Mouse (Mus musculus): ENCODE results near the gene Gm42372. TPM values are rescaled to one million over a fixed set of nuclear protein-coding genes. Genes with fewer than 3 reads are reported as not detected.

The Gm42372 gene
- polyA plus RNA-seq, 1 experiment from 2014 or later: not detected

- DNase-seq (no peak), ATAC-seq (no peak; the same call in 1 of the 2 replicates)
- no peak overlapping the region for H3K9ac ChIP-seq (replicated peaks)
- no peaks in the 10 kb centered on the region for H3K9me3 ChIP-seq (ENCODE audit: low read length)
- WGBS (ENCODE audit: insufficient replicate concordance): 52% methylated on average over 18 of the region's 18 CpGs
- TF ChIP-seq CTCF (IDR thresholded peaks at IDR 0.05; ENCODE audit: low read depth): no peak
- no peak for TF ChIP-seq EP300 (IDR thresholded peaks at IDR 0.05; ENCODE audit: low read depth)
- H3K36me3 ChIP-seq (replicated peaks; ENCODE audit: insufficient read depth, low read length): no peaks in the 10 kb centered on the region
- no peaks in the 10 kb centered on the region for H3K27me3 ChIP-seq (ENCODE audit: insufficient read depth, low read length)
- no peak overlapping the region for H3K4me3 ChIP-seq (ENCODE audit: low read depth, low read length)
- peaks cover 28% of the 10 kb centered on the region for H3K4me1 ChIP-seq (ENCODE audit: insufficient read depth)
- H3K27ac ChIP-seq (ENCODE audit: low read depth): peak overlapping the region; percentile 13; the same call in 1 of the 2 replicates
- H3K4me2 ChIP-seq (ENCODE audit: low read depth, low read length): no peak overlapping the region
Measured at GRCm38 (mm10) chr7:16991681-16992450, 9.0 kb downstream of the Gm42372 start.

DNA sequence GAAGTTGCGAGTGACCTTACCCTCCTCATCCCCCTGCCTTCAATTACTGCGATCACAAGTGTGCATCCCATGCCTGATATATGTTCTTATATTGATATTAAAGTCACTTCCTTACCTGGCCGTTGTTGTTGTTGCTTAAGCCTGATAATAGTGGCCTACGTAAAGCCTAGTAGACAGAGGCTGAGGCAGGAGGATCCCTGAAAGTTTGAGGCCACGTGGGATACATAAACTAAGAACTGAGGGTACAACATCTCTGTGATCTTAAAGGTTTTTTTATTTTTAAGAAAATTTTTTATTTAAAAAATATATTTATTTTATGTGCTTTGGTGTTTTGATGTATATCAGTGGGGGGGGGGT, 9.5 kb downstream of the Gm42372 start, which contains the start of gene Ccdc8:
Ccdc8 (plus strand) TSS at position 258 of the 357 bp plus-strand sequence.
- ATAC-seq: no peak

DNA sequence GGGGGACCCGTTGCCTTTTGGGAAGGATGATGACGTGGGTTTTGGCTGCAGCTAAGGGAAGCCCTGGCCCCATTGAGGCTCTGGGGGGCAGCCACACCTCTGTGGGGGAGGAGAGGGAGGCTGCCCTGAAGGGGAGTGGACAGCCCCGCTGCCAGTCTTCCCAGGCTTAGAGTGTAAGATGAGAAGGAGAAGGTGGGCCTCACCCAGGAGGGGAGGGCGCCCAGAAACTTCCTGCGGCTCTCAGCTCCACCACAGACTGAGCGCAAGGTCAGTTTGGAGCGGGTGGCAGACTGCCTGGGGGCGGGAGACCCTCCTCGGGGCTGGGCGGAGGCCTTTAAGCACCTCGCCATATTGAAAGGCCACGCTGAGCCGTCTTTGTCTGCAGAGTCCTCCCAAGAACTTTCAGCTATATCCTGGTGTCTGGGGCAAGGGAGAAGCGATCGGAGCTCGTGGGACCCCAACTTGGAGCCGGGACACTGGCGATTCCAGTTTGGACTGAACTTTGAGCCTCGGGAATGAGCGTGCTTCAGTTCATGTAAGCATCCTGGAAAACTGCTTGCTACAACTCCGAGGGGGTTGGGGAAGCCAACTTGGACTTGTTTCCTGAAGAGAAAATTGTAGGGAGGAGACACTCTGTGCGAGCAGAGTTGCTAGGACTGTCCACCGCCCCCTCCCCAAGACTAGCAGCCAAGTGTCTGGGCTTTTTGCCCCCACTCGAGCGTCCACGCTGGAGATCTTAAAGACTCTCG, 10.9 kb downstream of the Gm42372 start:
- WGBS (ENCODE audit: insufficient replicate concordance): 1% methylated on average over 27 of the region's 27 CpGs
- peaks cover 28% of the 10 kb centered on the region for H3K4me1 ChIP-seq (ENCODE audit: insufficient read depth)
- ATAC-seq (peak; percentile 72), DNase-seq (peak; percentile 58)
- TF ChIP-seq CTCF (IDR thresholded peaks at IDR 0.05; ENCODE audit: low read depth): no peak
- H3K27me3 ChIP-seq (ENCODE audit: insufficient read depth, low read length): no peaks in the 10 kb centered on the region
- peak overlapping the region; percentile 65 for H3K9ac ChIP-seq (replicated peaks)
- H3K36me3 ChIP-seq (replicated peaks; ENCODE audit: insufficient read depth, low read length): no peaks in the 10 kb centered on the region
- peak overlapping the region; percentile 52 for H3K4me3 ChIP-seq (ENCODE audit: low read depth, low read length)
- peak overlapping the region; percentile 79 for H3K4me2 ChIP-seq (ENCODE audit: low read depth, low read length)
- peak overlapping the region; percentile 62 for H3K27ac ChIP-seq (ENCODE audit: low read depth)
- H3K9me3 ChIP-seq (ENCODE audit: low read length): no peaks in the 10 kb centered on the region

More for the DNA sequence above, 9.5 kb downstream of the Gm42372 start, which contains the start of gene Ccdc8:
- H3K9me3 ChIP-seq (ENCODE audit: low read length): no peaks in the 10 kb centered on the region
- no peaks in the 10 kb centered on the region for H3K36me3 ChIP-seq (replicated peaks; ENCODE audit: insufficient read depth, low read length)
- WGBS (ENCODE audit: insufficient replicate concordance): 85% methylated on average over 5 of the region's 5 CpGs
- peak within 1 kb of the TSS; percentile 65; the same call in 1 of the 2 replicates for H3K9ac ChIP-seq (replicated peaks)
- H3K4me3 ChIP-seq (ENCODE audit: low read depth, low read length): peak within 1 kb of the TSS; percentile 52
- DNase-seq: no peak
- H3K4me1 ChIP-seq (ENCODE audit: insufficient read depth): peaks cover 28% of the 10 kb centered on the region
- no peaks in the 10 kb centered on the region for H3K27me3 ChIP-seq (ENCODE audit: insufficient read depth, low read length)
- TF ChIP-seq EP300 (IDR thresholded peaks at IDR 0.05; ENCODE audit: low read depth) (no peak), CTCF (IDR thresholded peaks at IDR 0.05; ENCODE audit: low read depth) (no peak)
- peak within 1 kb of the TSS; percentile 79 for H3K4me2 ChIP-seq (ENCODE audit: low read depth, low read length)
- H3K27ac ChIP-seq (ENCODE audit: low read depth): peak within 1 kb of the TSS; percentile 62

- no peaks in the 10 kb centered on the region for H3K9me3 ChIP-seq (ENCODE audit: low read length)
- H3K9ac ChIP-seq (replicated peaks): peak overlapping the region; percentile 65
- H3K27ac ChIP-seq (ENCODE audit: low read depth): peak overlapping the region; percentile 62
- H3K4me2 ChIP-seq (ENCODE audit: low read depth, low read length): peak overlapping the region; percentile 79
- no peak for DNase-seq
- H3K36me3 ChIP-seq (replicated peaks; ENCODE audit: insufficient read depth, low read length): no peaks in the 10 kb centered on the region
- ATAC-seq: no peak
- peaks cover 32% of the 10 kb centered on the region for H3K4me1 ChIP-seq (ENCODE audit: insufficient read depth)
- WGBS (ENCODE audit: insufficient replicate concordance): 8% methylated on average over 20 of the region's 20 CpGs
- H3K4me3 ChIP-seq (ENCODE audit: low read depth, low read length): peak overlapping the region; percentile 52
- no peaks in the 10 kb centered on the region for H3K27me3 ChIP-seq (ENCODE audit: insufficient read depth, low read length)
- TF ChIP-seq EP300 (IDR thresholded peaks at IDR 0.05; ENCODE audit: low read depth): no peak
- TF ChIP-seq CTCF (IDR thresholded peaks at IDR 0.05; ENCODE audit: low read depth): no peak
Measured at GRCm38 (mm10) chr7:16994400-16994799, 11.5 kb downstream of the Gm42372 start.

- no peak for DNase-seq
- TF ChIP-seq CTCF (IDR thresholded peaks at IDR 0.05; ENCODE audit: low read depth) (no peak), EP300 (IDR thresholded peaks at IDR 0.05; ENCODE audit: low read depth) (no peak)
- H3K4me1 ChIP-seq (ENCODE audit: insufficient read depth): peaks cover 33% of the 10 kb centered on the region
- 76% methylated on average over 4 of the region's 4 CpGs for WGBS (ENCODE audit: insufficient replicate concordance)
- H3K9me3 ChIP-seq (ENCODE audit: low read length): no peaks in the 10 kb centered on the region
- H3K4me3 ChIP-seq (ENCODE audit: low read depth, low read length): no peak overlapping the region
- ATAC-seq: no peak
- H3K36me3 ChIP-seq (replicated peaks; ENCODE audit: insufficient read depth, low read length): no peaks in the 10 kb centered on the region
- peak overlapping the region; percentile 79; the same call in 1 of the 2 replicates for H3K4me2 ChIP-seq (ENCODE audit: low read depth, low read length)
- no peak overlapping the region for H3K27ac ChIP-seq (ENCODE audit: low read depth)
- no peak overlapping the region for H3K9ac ChIP-seq (replicated peaks)
- H3K27me3 ChIP-seq (ENCODE audit: insufficient read depth, low read length): no peaks in the 10 kb centered on the region
Measured at GRCm38 (mm10) chr7:16995345-16995744, 12.5 kb downstream of the Gm42372 start.

DNA sequence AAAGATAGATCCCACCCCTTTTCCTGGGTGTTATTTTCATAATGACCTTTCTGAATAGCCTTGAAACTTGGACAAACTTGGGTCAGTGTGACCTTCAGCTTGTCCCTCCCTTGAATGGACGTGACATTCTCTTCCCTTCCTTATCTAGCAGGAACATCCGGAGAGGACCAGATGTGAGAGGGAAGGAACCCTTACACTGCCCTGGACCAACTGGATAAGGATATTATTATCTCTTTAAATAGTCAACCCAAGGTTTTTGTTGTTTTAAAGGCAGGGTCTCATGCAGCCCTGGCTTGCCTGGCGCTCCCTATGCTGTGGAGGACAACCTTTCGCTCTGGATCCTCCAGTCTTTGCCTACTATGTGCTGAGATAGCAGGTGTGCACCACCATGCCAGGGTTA, 16.3 kb downstream of the Gm42372 start:
- peak overlapping the region; percentile 15; the same call in 1 of the 2 replicates for H3K4me2 ChIP-seq (ENCODE audit: low read depth, low read length)

More for the DNA sequence above, 16.3 kb downstream of the Gm42372 start:
- TF ChIP-seq EP300 (IDR thresholded peaks at IDR 0.05; ENCODE audit: low read depth) (peak; percentile 56), CTCF (IDR thresholded peaks at IDR 0.05; ENCODE audit: low read depth) (no peak)
- peaks cover 27% of the 10 kb centered on the region for H3K4me1 ChIP-seq (ENCODE audit: insufficient read depth)
- no peaks in the 10 kb centered on the region for H3K9me3 ChIP-seq (ENCODE audit: low read length)
- no peak overlapping the region for H3K9ac ChIP-seq (replicated peaks)
- no peak overlapping the region; the same call in 1 of the 2 replicates for H3K27ac ChIP-seq (ENCODE audit: low read depth)
- ATAC-seq (peak; percentile 28), DNase-seq (no peak)
- H3K36me3 ChIP-seq (replicated peaks; ENCODE audit: insufficient read depth, low read length): no peaks in the 10 kb centered on the region
- no peaks in the 10 kb centered on the region for H3K27me3 ChIP-seq (ENCODE audit: insufficient read depth, low read length)
- 48% methylated on average over 4 of the region's 4 CpGs for WGBS (ENCODE audit: insufficient replicate concordance)
- H3K4me3 ChIP-seq (ENCODE audit: low read depth, low read length): no peak overlapping the region
